Comparison of ENCODE assay signal across 18 mouse cellular contexts in genomic region chr1:81784305-81784704, GRCm38 (mm10).
DNase-seq lines count a peak whose midpoint lies in the region; TF ChIP-seq lines count a peak whose summit lies in the region.
"Had no signal": no experiment of that assay in that cellular context is flagged by ENCODE, and none has a peak within 500 bp of the region (broad histone marks: within the 10 kb centered on the region; RNA-seq: fewer than 3 reads in every experiment).

No protein-coding gene starts in this region.

- H3K4me3 ChIP-seq in CH12.LX (replicated peaks in 1 of 3; ENCODE audit: low read depth in 2 of 3, low read length in 2 of 3, poor library complexity in 1 of 3) (no peak overlapping the region), ES-E14 (ENCODE audit: insufficient read depth in 1 of 2, low read depth in 1 of 2, low read length in 2 of 2, poor library complexity in 1 of 2, severe bottlenecking in 1 of 2) (no peak overlapping the region)

- in situ Hi-C loops in CH12.LX (cut with MboI; ENCODE audit: low pct_ligation_motif_present, low pct_unique_long_range_greater_than_20kb, low sequenced_read_pairs), result no loop called here
- in situ Hi-C loops in ES-E14 (cut with MboI; ENCODE audit: low sequenced_read_pairs in 2 of 2, unreplicated experiment in 2 of 2), result no loop called here

- TF ChIP-seq RAD21 in CH12.LX (IDR thresholded peaks at IDR 0.05; ENCODE audit: low read depth, low read length), result no peak

- H3K9ac ChIP-seq in CH12.LX (ENCODE audit: insufficient read depth, low read depth) (no peak overlapping the region), ES-E14 (ENCODE audit: insufficient read depth, low read depth, low read length, poor library complexity, severe bottlenecking) (no peak overlapping the region)

- TF ChIP-seq POLR2A in CH12.LX (IDR thresholded peaks at IDR 0.05; ENCODE audit: low read depth, low read length), result no peak

- no peaks in the 10 kb centered on the region for H3K79me2 ChIP-seq in CH12.LX (replicated peaks; ENCODE audit: control insufficient read depth, extremely low read depth, insufficient read depth, poor library complexity, severe bottlenecking)

- H3K27me3 ChIP-seq in CH12.LX (replicated peaks), result no peaks in the 10 kb centered on the region
- H3K27me3 ChIP-seq: Patski had no signal

- H3K4me2 ChIP-seq in CH12.LX (ENCODE audit: insufficient read depth, low read depth, poor library complexity, severe bottlenecking), result no peak overlapping the region

- H3K9me3 ChIP-seq in CH12.LX (replicated peaks; ENCODE audit: low read length) (no peaks in the 10 kb centered on the region), ES-E14 (ENCODE audit: control insufficient read depth, insufficient read depth, low read depth, low read length) (no peaks in the 10 kb centered on the region)

- no peak for DNase-seq in CH12.LX (ENCODE audit: extremely low read depth)
- no peak for DNase-seq in ES-E14 (ENCODE audit: low read depth, low spot score)
- no peak for DNase-seq in spleen, adult 12 weeks (ENCODE audit: low spot score)
- no peak for DNase-seq in cerebellum, adult 18-20 months
- DNase-seq: adrenal gland, adult 2 months; adrenal gland, adult 8-10 months; adrenal gland, postnatal 10 days; adrenal gland, postnatal 14 days; adrenal gland, postnatal 25 days; adrenal gland, postnatal 36 days; B cell, adult 2 months; cerebellum, adult 11 months; cerebellum, adult 11-12 months; cerebellum, adult 2 months; cerebellum, adult 8-10 months; cerebellum, adult 9-10 months had no signal

- H3K36me3 ChIP-seq in CH12.LX (replicated peaks in 1 of 2; ENCODE audit: control insufficient read depth in 1 of 2, insufficient read depth in 1 of 2, low read length in 1 of 2) (no peaks in the 10 kb centered on the region), ES-E14 (ENCODE audit: control insufficient read depth, insufficient read depth, low read length, poor library complexity, severe bottlenecking) (no peaks in the 10 kb centered on the region)
- H3K36me3 ChIP-seq: G1E had no signal

- dilution Hi-C loops in CH12.LX (cut with MboI; ENCODE audit: extremely low pct_ligation_motif_present, extremely low pct_unique_long_range_greater_than_20kb, low sequenced_read_pairs), result no loop called here

- H3K27ac ChIP-seq in CH12.LX (ENCODE audit: insufficient read depth, low read depth) (no peak overlapping the region), ES-E14 (ENCODE audit: insufficient read depth, low read depth, low read length, poor library complexity, severe bottlenecking) (no peak overlapping the region)

- no peak for TF ChIP-seq EP300 in CH12.LX (IDR thresholded peaks at IDR 0.05; ENCODE audit: low read length)

- no peak for TF ChIP-seq CTCF in CH12.LX (conservative IDR thresholded peaks at IDR 0.05 in 1 of 2, IDR thresholded peaks at IDR 0.05 in 1 of 2; ENCODE audit: low read depth in 2 of 2, low read length in 2 of 2)

- H3K4me1 ChIP-seq in CH12.LX (ENCODE audit: control insufficient read depth in 1 of 2, insufficient read depth in 2 of 2), result peaks cover 0 to 3% of the 10 kb centered on the region in 2 experiments; a peak in 2 of 4 replicates
- no peaks in the 10 kb centered on the region for H3K4me1 ChIP-seq in ES-E14 (ENCODE audit: control insufficient read depth in 2 of 2, insufficient read depth in 2 of 2, low read length in 2 of 2, poor library complexity in 1 of 2)

TF ChIP-seq in CH12.LX, 34 proteins besides CTCF, POLR2A, EP300 and RAD21:
- TF ChIP-seq ETS1 (conservative IDR thresholded peaks at IDR 0.05; ENCODE audit: low read depth, low read length) (no peak), MAFK (IDR thresholded peaks at IDR 0.05; ENCODE audit: insufficient replicate concordance, low read length) (0 out of 2 replicates have a peak, but pooled peaks have one; percentile 57)
TF ChIP-seq in CH12.LX: peak in this region for 1.

TF ChIP-seq in ES-E14, 5 proteins besides CTCF, POLR2A, EP300 and RAD21:
- TF ChIP-seq ZNF384 (IDR thresholded peaks at IDR 0.05; ENCODE audit: low read depth, low read length) (no peak), CHD2 (IDR thresholded peaks at IDR 0.05; ENCODE audit: low read depth, low read length) (no peak), ZC3H11A (IDR thresholded peaks at IDR 0.05; ENCODE audit: borderline replicate concordance, low read depth, low read length) (no peak), MAFK (IDR thresholded peaks at IDR 0.05; ENCODE audit: insufficient read depth, low read depth, low read length) (peak; percentile 69; the same call in 1 of the 2 replicates), HCFC1 (IDR thresholded peaks at IDR 0.05; ENCODE audit: borderline replicate concordance, insufficient read depth, low read length) (no peak)
